Mouse (Mus musculus) olfactory bulb, adult 2 months (tissue): ENCODE measurements around the gene Map2k2.

ENCODE experiments used
- CTCF ChIP-seq: fragments of 200-500 bp; IDR thresholded peaks from 2 replicates; pipeline ENCODE4 v1.5.1; 2012; ENCODE audit warnings: low read depth, mild to moderate bottlenecking, low read length, moderate library complexity; ENCODE audit not compliant: insufficient read depth
- POLR2A ChIP-seq: fragments of 200-500 bp; IDR thresholded peaks from 2 replicates; pipeline ENCODE4 v1.6.1; 2012; ENCODE audit warnings: mild to moderate bottlenecking, low read depth, low read length, moderate library complexity; ENCODE audit not compliant: insufficient read depth

GRCm38 (mm10) chr10:81120650-81121049, 14.9 kb downstream of the Map2k2 start:
- TF ChIP-seq POLR2A (no peak), CTCF (no peak)
